Mouse (Mus musculus) spleen, adult 2 months (tissue): ENCODE measurements at regions not wholly inside any gene's neighbourhood (a gene's known extent, or its start where the extent isn't known, plus 50 kb on each side); places are given as distances from the start of the nearest gene placed in this dataset.
A peak's percentile ranks its signal among the peaks of the same experiment; 100 is the strongest.

Source experiments
- DNase-seq, 2 experiments: peaks; one replicate each; pipeline versions ENCODE4 v3.0.0 to v3.0.0-alpha.2; 2012 to 2021; ENCODE audit warnings: low spot score in 2 of 2, low read depth in 1 of 2
- H3K27ac ChIP-seq: fragments of 200-500 bp; 2 replicates; pipeline ENCODE4 v1.5.1; 2012; ENCODE audit warnings: low read length, inconsistent platforms; ENCODE audit not compliant: insufficient read depth
- H3K27me3 ChIP-seq: fragments of 200-500 bp; 2 replicates; pipeline ENCODE4 v1.6.1; 2012; ENCODE audit warnings: mild to moderate bottlenecking, moderate library complexity, low read length, inconsistent platforms; ENCODE audit not compliant: control insufficient read depth, insufficient read depth
- H3K36me3 ChIP-seq: fragments of 200-500 bp; 2 replicates; pipeline ENCODE4 v1.6.1; 2012; ENCODE audit warnings: mild to moderate bottlenecking, low read length, inconsistent platforms; ENCODE audit not compliant: control insufficient read depth, insufficient read depth
- H3K4me1 ChIP-seq: fragments of 200-500 bp; 2 replicates; pipeline ENCODE4 v1.6.1; 2011; ENCODE audit warnings: inconsistent platforms; ENCODE audit not compliant: control insufficient read depth, insufficient read depth, insufficient read length
- H3K4me3 ChIP-seq: fragments of 200-500 bp; 2 replicates; pipeline ENCODE4 v1.5.1; 2011; ENCODE audit warnings: mild to moderate bottlenecking, inconsistent platforms; ENCODE audit not compliant: insufficient read depth, insufficient read length; ENCODE audit errors: extremely low read depth
- CTCF ChIP-seq: fragments of 200-500 bp; IDR thresholded peaks from 2 replicates; pipeline ENCODE4 v1.5.1; 2011; ENCODE audit warnings: mild to moderate bottlenecking, inconsistent platforms; ENCODE audit not compliant: insufficient read depth, insufficient read length, insufficient replicate concordance; ENCODE audit errors: extremely low read depth
- POLR2A ChIP-seq: fragments of 200-500 bp; IDR thresholded peaks from 2 replicates; pipeline ENCODE4 v1.6.1; 2011; ENCODE audit warnings: low read depth, low read length, inconsistent platforms
- WGBS: fragments of 180-500 bp; shearing (Covaris S2); methylation state at CpG from one replicate; pipeline ENCODE4 v1.1.7; 2018; 5-methylcytosine and 5-hydroxymethylcytosine counted together

- DNase-seq = no peak
- Histone ChIP-seq H3K4me3 (no peak overlapping the region), H3K36me3 (no peaks in the 10 kb centered on the region), H3K4me1 (no peaks in the 10 kb centered on the region), H3K27me3 (no peaks in the 10 kb centered on the region), H3K27ac (no peak overlapping the region)
- TF ChIP-seq POLR2A (no peak), CTCF (no peak)
- WGBS = 92% methylated on average over 12 of the region's 12 CpGs
Measured at GRCm38 (mm10) chr16:76153766-76154525, 131.9 kb upstream of the Samsn1 start.

GRCm38 (mm10) chr16:76149581-76149980, 127.5 kb upstream of the Samsn1 start:
- TF ChIP-seq POLR2A (no peak), CTCF (no peak)
- Histone ChIP-seq H3K27ac (no peak overlapping the region), H3K4me3 (no peak overlapping the region), H3K27me3 (no peaks in the 10 kb centered on the region), H3K4me1 (no peaks in the 10 kb centered on the region), H3K36me3 (no peaks in the 10 kb centered on the region)
- 82% methylated on average over 5 of the region's 5 CpGs for WGBS
- DNase-seq = no peak

GRCm38 (mm10) chr16:76133892-76134291, 111.8 kb upstream of the Samsn1 start:
- Histone ChIP-seq H3K4me1 (no peaks in the 10 kb centered on the region), H3K27me3 (no peaks in the 10 kb centered on the region), H3K4me3 (no peak overlapping the region), H3K27ac (no peak overlapping the region), H3K36me3 (no peaks in the 10 kb centered on the region)
- no peak for DNase-seq
- TF ChIP-seq CTCF = no peak
- TF ChIP-seq POLR2A = no peak
- WGBS = 83% methylated on average over 2 of the region's 2 CpGs

GRCm38 (mm10) chr16:76130486-76130885, 108.4 kb upstream of the Samsn1 start:
- WGBS = 87% methylated on average over 9 of the region's 9 CpGs
- no peak overlapping the region for H3K4me3 ChIP-seq
- no peak overlapping the region for H3K27ac ChIP-seq
- DNase-seq = no peak
- H3K36me3 ChIP-seq = no peaks in the 10 kb centered on the region
- H3K4me1 ChIP-seq = no peaks in the 10 kb centered on the region
- no peak for TF ChIP-seq POLR2A
- TF ChIP-seq CTCF = no peak
- H3K27me3 ChIP-seq = no peaks in the 10 kb centered on the region

- WGBS = 89% methylated on average over 2 of the region's 2 CpGs
Measured at GRCm38 (mm10) chr16:76129982-76130381, 107.9 kb upstream of the Samsn1 start.

GRCm38 (mm10) chr16:76123021-76123384, 100.9 kb upstream of the Samsn1 start:
- Histone ChIP-seq H3K4me3 (no peak overlapping the region), H3K36me3 (no peaks in the 10 kb centered on the region), H3K4me1 (no peaks in the 10 kb centered on the region), H3K27me3 (no peaks in the 10 kb centered on the region), H3K27ac (no peak overlapping the region)
- no peak for DNase-seq
- no peak for TF ChIP-seq POLR2A
- no peak for TF ChIP-seq CTCF
- WGBS = 71% methylated on average over 5 of the region's 5 CpGs

More at GRCm38 (mm10) chr16:76129982-76130381, 107.9 kb upstream of the Samsn1 start:
- Histone ChIP-seq H3K27ac (no peak overlapping the region), H3K4me3 (no peak overlapping the region), H3K36me3 (no peaks in the 10 kb centered on the region), H3K4me1 (no peaks in the 10 kb centered on the region), H3K27me3 (no peaks in the 10 kb centered on the region)
- TF ChIP-seq CTCF = peak; percentile 58; the same call in 1 of the 2 replicates
- TF ChIP-seq POLR2A = no peak
- DNase-seq = peak; percentile 53 to 67

GRCm38 (mm10) chr16:76122172-76123020, 100.3 kb upstream of the Samsn1 start:
- no peak for DNase-seq
- no peaks in the 10 kb centered on the region for H3K36me3 ChIP-seq
- TF ChIP-seq POLR2A (no peak), CTCF (no peak)
- H3K4me3 ChIP-seq = no peak overlapping the region
- no peaks in the 10 kb centered on the region for H3K4me1 ChIP-seq
- H3K27ac ChIP-seq = no peak overlapping the region
- H3K27me3 ChIP-seq = no peaks in the 10 kb centered on the region
- 64% methylated on average over 9 of the region's 9 CpGs for WGBS
